Mouse (Mus musculus) hindbrain, embryonic 10.5 days (tissue): ENCODE results near the gene Stx2. TPM values are rescaled to one million over a fixed set of nuclear protein-coding genes. Genes with fewer than 3 reads are reported as not detected.
A peak's percentile ranks its signal among the peaks of the same experiment; 100 is the strongest.

Source experiments
- DNase-seq: peaks from one replicate; pipeline ENCODE4 v3.0.0-alpha.2; 2017; ENCODE audit warnings: low spot score
- H3K27ac ChIP-seq: fragments of 300-500 bp; sonication (generic); 2 replicates; pipeline ENCODE4 v1.5.1; 2016; ENCODE audit warnings: mild to moderate bottlenecking, moderate library complexity
- H3K27me3 ChIP-seq: fragments of 300-500 bp; sonication (generic); 2 replicates; pipeline ENCODE4 v1.6.1; 2016; ENCODE audit warnings: mild to moderate bottlenecking; ENCODE audit not compliant: poor library complexity, insufficient read depth, severe bottlenecking
- H3K36me3 ChIP-seq: fragments of 300-500 bp; sonication (generic); 2 replicates; pipeline ENCODE4 v1.6.1; 2016; ENCODE audit warnings: mild to moderate bottlenecking, moderate library complexity
- H3K4me1 ChIP-seq: fragments of 300-500 bp; sonication (generic); replicated peaks from 2 replicates; pipeline ENCODE4 v1.6.1; 2016; ENCODE audit warnings: mild to moderate bottlenecking
- H3K4me3 ChIP-seq: fragments of 300-500 bp; sonication (generic); 2 replicates; pipeline ENCODE4 v1.5.1; 2016; ENCODE audit warnings: mild to moderate bottlenecking, moderate library complexity
- H3K9me3 ChIP-seq: fragments of 300-500 bp; sonication (generic); 2 replicates; pipeline ENCODE4 v1.6.1; 2016; ENCODE audit warnings: mild to moderate bottlenecking, moderate library complexity
- WGBS: fragments of 180-500 bp; shearing (Covaris S2); methylation state at CpG from one replicate; pipeline ENCODE4 v1.1.7; 2016; 5-methylcytosine and 5-hydroxymethylcytosine counted together
- polyA plus RNA-seq: library from polyadenylated mRNA; unstranded; fragments of >200 nt; fragmentation: Nextera tagmentation; extraction: Ambion mirVana; gene quantifications from 2 replicates; pipeline ENCODE4 v1.2.1, GENCODE M21; 2016

Gene Stx2
- polyA plus RNA-seq, 1 experiment from 2014 or later = 26.7 TPM

- WGBS = 47% methylated on average over 2 of the region's 2 CpGs
- H3K4me1 ChIP-seq = peaks cover 12% of the 10 kb centered on the region; the same call in 1 of the 2 replicates
- H3K27ac ChIP-seq = no peak overlapping the region
- H3K27me3 ChIP-seq = no peaks in the 10 kb centered on the region
- no peaks in the 10 kb centered on the region for H3K9me3 ChIP-seq
- peaks cover 62% of the 10 kb centered on the region for H3K36me3 ChIP-seq
- H3K4me3 ChIP-seq = no peak overlapping the region
- DNase-seq = no peak
These were observed 16.7 kb upstream of the Stx2 start for GRCm38 (mm10) chr5:129025048-129025447.

- peak overlapping the region; percentile 97 for H3K4me3 ChIP-seq
- peak overlapping the region; percentile 100 for H3K27ac ChIP-seq
- peak; percentile 51 for DNase-seq
- 2% methylated on average over 28 of the region's 28 CpGs for WGBS
- H3K27me3 ChIP-seq = no peaks in the 10 kb centered on the region
- peaks cover 49% of the 10 kb centered on the region for H3K36me3 ChIP-seq
- H3K9me3 ChIP-seq = no peaks in the 10 kb centered on the region
- H3K4me1 ChIP-seq = peaks cover 25% of the 10 kb centered on the region; the same call in 1 of the 2 replicates
These were observed 12.4 kb upstream of the Stx2 start for GRCm38 (mm10) chr5:129020731-129021130.

- no peak for DNase-seq
- Histone ChIP-seq H3K9me3 (no peaks in the 10 kb centered on the region), H3K36me3 (peaks cover 45% of the 10 kb centered on the region), H3K27me3 (no peaks in the 10 kb centered on the region), H3K27ac (peak overlapping the region; percentile 100), H3K4me3 (peak overlapping the region; percentile 97), H3K4me1 (peaks cover 25% of the 10 kb centered on the region; the same call in 1 of the 2 replicates)
- under 1% methylated on average over 56 of the region's 56 CpGs for WGBS
These were observed 11.9 kb upstream of the Stx2 start for GRCm38 (mm10) chr5:129020300-129020668.

- peak; percentile 94 for DNase-seq
- H3K4me3 ChIP-seq = peak within 1 kb of the TSS; percentile 97
- no peaks in the 10 kb centered on the region for H3K27me3 ChIP-seq
- H3K27ac ChIP-seq = peak within 1 kb of the TSS; percentile 100
- no peaks in the 10 kb centered on the region for H3K9me3 ChIP-seq
- peaks cover 39% of the 10 kb centered on the region for H3K36me3 ChIP-seq
- WGBS = 1% methylated on average over 98 of the region's 102 CpGs
- peaks cover 25% of the 10 kb centered on the region; the same call in 1 of the 2 replicates for H3K4me1 ChIP-seq
These were observed 11.3 kb upstream of the Stx2 start, which contains the start of gene Ran for GRCm38 (mm10) chr5:129019497-129020299. Gene Ran (plus strand): TSS chr5:129020069.

GRCm38 (mm10) chr5:129018782-129019489 is 10.6 kb upstream of the Stx2 start:
- Histone ChIP-seq H3K4me3 (peak overlapping the region; percentile 97), H3K27me3 (no peaks in the 10 kb centered on the region), H3K9me3 (no peaks in the 10 kb centered on the region), H3K27ac (peak overlapping the region; percentile 100), H3K4me1 (peaks cover 25% of the 10 kb centered on the region; the same call in 1 of the 2 replicates), H3K36me3 (peaks cover 31% of the 10 kb centered on the region)
- WGBS = 89% methylated on average over 13 of the region's 13 CpGs
- DNase-seq = no peak

- peaks cover 13% of the 10 kb centered on the region; the same call in 1 of the 2 replicates for H3K4me1 ChIP-seq
- H3K27me3 ChIP-seq = no peaks in the 10 kb centered on the region
- no peaks in the 10 kb centered on the region for H3K9me3 ChIP-seq
- H3K36me3 ChIP-seq = peaks cover 7% of the 10 kb centered on the region
- no peak for DNase-seq
- WGBS = 92% methylated on average over 3 of the region's 3 CpGs
- H3K27ac ChIP-seq = no peak overlapping the region
- no peak overlapping the region for H3K4me3 ChIP-seq
These were observed 8.0 kb upstream of the Stx2 start for GRCm38 (mm10) chr5:129016370-129016769.

- 86% methylated on average over 5 of the region's 5 CpGs for WGBS
- no peak overlapping the region for H3K27ac ChIP-seq
- H3K27me3 ChIP-seq = no peaks in the 10 kb centered on the region
- H3K4me3 ChIP-seq = no peak overlapping the region
- peaks cover 13% of the 10 kb centered on the region; the same call in 1 of the 2 replicates for H3K4me1 ChIP-seq
- H3K9me3 ChIP-seq = no peaks in the 10 kb centered on the region
- no peak for DNase-seq
- no peaks in the 10 kb centered on the region for H3K36me3 ChIP-seq
These were observed 7.2 kb upstream of the Stx2 start for GRCm38 (mm10) chr5:129015540-129015939.

GRCm38 (mm10) chr5:129015020-129015419 is 6.6 kb upstream of the Stx2 start:
- Histone ChIP-seq H3K27ac (no peak overlapping the region), H3K4me3 (no peak overlapping the region), H3K4me1 (peaks cover 13% of the 10 kb centered on the region; the same call in 1 of the 2 replicates), H3K9me3 (no peaks in the 10 kb centered on the region), H3K36me3 (no peaks in the 10 kb centered on the region), H3K27me3 (no peaks in the 10 kb centered on the region)
- WGBS = 88% methylated on average over 3 of the region's 3 CpGs
- DNase-seq = no peak

- no peak overlapping the region for H3K4me3 ChIP-seq
- no peaks in the 10 kb centered on the region; the same call in 1 of the 2 replicates for H3K27me3 ChIP-seq
- H3K9me3 ChIP-seq = no peaks in the 10 kb centered on the region
- no peak for DNase-seq
- WGBS = 85% methylated on average over 2 of the region's 2 CpGs
- peaks cover 31% of the 10 kb centered on the region for H3K4me1 ChIP-seq
- H3K27ac ChIP-seq = no peak overlapping the region
- H3K36me3 ChIP-seq = peaks cover under 1% of the 10 kb centered on the region; the same call in 1 of the 2 replicates
These were observed 2.6 kb upstream of the Stx2 start for GRCm38 (mm10) chr5:129010937-129011336.

GRCm38 (mm10) chr5:129009577-129009976 is 1.2 kb upstream of the Stx2 start:
- no peak for DNase-seq
- H3K27ac ChIP-seq = no peak overlapping the region
- peaks cover 10% of the 10 kb centered on the region; the same call in 1 of the 2 replicates for H3K36me3 ChIP-seq
- H3K4me3 ChIP-seq = no peak overlapping the region
- no peaks in the 10 kb centered on the region; the same call in 1 of the 2 replicates for H3K27me3 ChIP-seq
- WGBS = 78% methylated on average over 3 of the region's 3 CpGs
- H3K9me3 ChIP-seq = no peaks in the 10 kb centered on the region
- H3K4me1 ChIP-seq = peaks cover 37% of the 10 kb centered on the region

GRCm38 (mm10) chr5:129008008-129008407 is 366 bp downstream of the Stx2 start:
- H3K27ac ChIP-seq = peak overlapping the region; percentile 91
- peaks cover 10% of the 10 kb centered on the region; the same call in 1 of the 2 replicates for H3K36me3 ChIP-seq
- H3K9me3 ChIP-seq = no peaks in the 10 kb centered on the region
- H3K4me3 ChIP-seq = peak overlapping the region; percentile 86
- WGBS = under 1% methylated on average over 18 of the region's 18 CpGs
- H3K27me3 ChIP-seq = no peaks in the 10 kb centered on the region; the same call in 1 of the 2 replicates
- peaks cover 37% of the 10 kb centered on the region for H3K4me1 ChIP-seq
- DNase-seq = no peak

- peaks cover 44% of the 10 kb centered on the region for H3K4me1 ChIP-seq
- H3K36me3 ChIP-seq = peaks cover 10% of the 10 kb centered on the region; the same call in 1 of the 2 replicates
- peak overlapping the region; percentile 91 for H3K27ac ChIP-seq
- no peaks in the 10 kb centered on the region for H3K9me3 ChIP-seq
- H3K4me3 ChIP-seq = peak overlapping the region; percentile 86
- 54% methylated on average over 14 of the region's 14 CpGs for WGBS
- DNase-seq = no peak
- no peaks in the 10 kb centered on the region; the same call in 1 of the 2 replicates for H3K27me3 ChIP-seq
These were observed 1.0 kb downstream of the Stx2 start for GRCm38 (mm10) chr5:129007105-129007957.
